Mouse (Mus musculus) gastrocnemius, postnatal 10 days (tissue): Measurements from ENCODE around the gene Ces2h. TPM values are rescaled to one million over a fixed set of nuclear protein-coding genes. Genes with fewer than 3 reads are reported as not detected.

Experiments
- total RNA-seq, 2 experiments: library from RNA; stranded (reverse); gene quantifications; 2 replicates each; pipeline ENCODE4 v1.2.3; 2021

Ces2h gene
- total RNA-seq, 2 experiments from 2014 or later = not detected

Other genes with a start within 250 kb of the Ces2h start
- under 1 TPM; 0.18 to 0.19 TPM for gene Ces2b, start 169.3 kb upstream of the Ces2h start, total RNA-seq
- gene Ces2c, start 153.8 kb upstream of the Ces2h start, total RNA-seq = under 1 TPM; 0.28 to 0.41 TPM
- gene Ces2e, start 74.6 kb upstream of the Ces2h start, total RNA-seq = not detected
- not detected for gene Ces2f, start 53.5 kb upstream of the Ces2h start, total RNA-seq
- gene Ces2g, start 39.1 kb upstream of the Ces2h start, total RNA-seq = 1 to 10 TPM in 1 of 2 experiments, under 1 TPM in 1; 0.66 to 1.5 TPM
- not detected for gene Ces3a, start 47.7 kb downstream of the Ces2h start, total RNA-seq
- gene Ces3b, start 82.9 kb downstream of the Ces2h start, total RNA-seq = not detected
- not detected for gene Ces4a, start 130.9 kb downstream of the Ces2h start, total RNA-seq
- gene Cbfb, start 169.8 kb downstream of the Ces2h start, total RNA-seq = 10 to 100 TPM; 39.8 to 46.9 TPM
- 10 to 100 TPM; 16.1 to 18.4 TPM for gene D230025D16Rik, start 224.3 kb downstream of the Ces2h start, total RNA-seq